ENCODE assay signal across 20 mouse cellular contexts in the genomic region with DNA sequence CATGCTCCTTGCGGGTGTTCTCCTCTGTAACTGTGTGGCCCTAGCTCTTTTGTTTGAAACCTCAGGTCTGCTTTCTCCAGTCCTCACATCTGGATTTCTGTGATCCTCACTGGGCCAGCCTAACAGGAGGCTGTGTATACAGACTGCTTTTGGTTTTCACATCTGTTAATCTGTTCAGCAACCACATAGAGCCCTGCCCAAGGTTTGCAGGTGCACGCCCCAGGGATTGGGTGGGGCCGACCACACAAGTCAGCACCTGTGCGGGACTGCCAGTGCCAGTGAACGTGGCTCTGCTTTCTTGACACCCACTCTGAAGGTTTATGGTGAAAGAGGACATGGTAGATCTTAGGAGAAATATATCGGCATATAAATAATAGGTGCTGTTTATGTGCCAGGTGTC. TPM values are rescaled to one million over a fixed set of nuclear protein-coding genes. Genes with fewer than 3 reads are reported as not detected.
DNase-seq lines count a peak whose midpoint lies in the region; ATAC-seq and TF ChIP-seq lines count a peak whose summit lies in the region.
"Had no signal": no experiment of that assay in that cellular context is flagged by ENCODE, and none has a peak within 500 bp of the region (broad histone marks: within the 10 kb centered on the region; RNA-seq: fewer than 3 reads in every experiment).

No protein-coding gene starts in this region.

- no peaks in the 10 kb centered on the region for H3K36me3 ChIP-seq in limb, embryonic 11.5 days (ENCODE audit: control insufficient read depth, insufficient read depth, low read length)
- no peaks in the 10 kb centered on the region for H3K36me3 ChIP-seq in limb, embryonic 10.5 days
- H3K36me3 ChIP-seq in limb, embryonic 13.5 days: no peaks in the 10 kb centered on the region
- no peaks in the 10 kb centered on the region for H3K36me3 ChIP-seq in thymus, adult 2 months (ENCODE audit: control insufficient read depth, insufficient read depth, low read length)
- H3K36me3 ChIP-seq: forebrain, embryonic 12.5 days; hindbrain, embryonic 15.5 days; midbrain, embryonic 15.5 days; neural tube, embryonic 13.5 days; stomach, embryonic 15.5 days had no signal

- H3K4me3 ChIP-seq in limb, embryonic 11.5 days (ENCODE audit: low read depth, low read length): no peak overlapping the region
- H3K4me3 ChIP-seq in limb, embryonic 10.5 days: no peak overlapping the region
- no peak overlapping the region for H3K4me3 ChIP-seq in limb, embryonic 13.5 days
- H3K4me3 ChIP-seq in thymus, adult 2 months (ENCODE audit: control insufficient read depth, insufficient read depth, low read length): no peak overlapping the region
- H3K4me3 ChIP-seq: forebrain, embryonic 12.5 days; hindbrain, embryonic 15.5 days; midbrain, embryonic 15.5 days; neural tube, embryonic 13.5 days; stomach, embryonic 15.5 days had no signal

- peak; percentile 32 for DNase-seq in limb, embryonic 11.5 days (ENCODE audit: low spot score)
- no peak for DNase-seq in limb, embryonic 10.5 days (ENCODE audit: low spot score)
- DNase-seq in thymus, adult 2 months: peak; percentile 44
- peak; percentile 59 for DNase-seq in thymus, postnatal 4 days
- no peak for DNase-seq in right cerebral cortex, postnatal 14 days
- DNase-seq: adrenal gland, postnatal 10 days; cerebellum, adult 8-10 months; gastrocnemius, postnatal 36 days; kidney, postnatal 36 days; lung, postnatal 4 days; right cerebral cortex, postnatal 4 days had no signal

- ATAC-seq in limb, embryonic 11.5 days (ENCODE audit: insufficient number of reproducible peaks, low FRiP score, low TSS enrichment, low read depth): peak; percentile 73
- peak; percentile 79; the same call in 1 of the 2 replicates for ATAC-seq in limb, embryonic 13.5 days (ENCODE audit: low FRiP score, low read depth)
- ATAC-seq in inflammation-experienced regulatory T-cells, adult 6 months: no peak
- ATAC-seq: activated CD4-positive, CD25-positive, alpha-beta regulatory T cell, adult 4 months; intestine, postnatal 0 days; midbrain, embryonic 15.5 days had no signal

- peaks cover 2% of the 10 kb centered on the region; the same call in 1 of the 2 replicates for H3K4me1 ChIP-seq in limb, embryonic 11.5 days (ENCODE audit: control insufficient read depth, insufficient read depth, low read length)
- peaks cover 17% of the 10 kb centered on the region for H3K4me1 ChIP-seq in limb, embryonic 10.5 days
- peaks cover 26% of the 10 kb centered on the region for H3K4me1 ChIP-seq in limb, embryonic 13.5 days
- H3K4me1 ChIP-seq in thymus, adult 2 months (replicated peaks; ENCODE audit: control insufficient read depth, insufficient read depth, low read length): peaks cover 4% of the 10 kb centered on the region
- H3K4me1 ChIP-seq: forebrain, embryonic 12.5 days; hindbrain, embryonic 15.5 days; midbrain, embryonic 15.5 days; neural tube, embryonic 13.5 days; stomach, embryonic 15.5 days had no signal

- H3K27ac ChIP-seq in limb, embryonic 11.5 days (replicated peaks; ENCODE audit: low read depth, low read length): no peak overlapping the region
- no peak overlapping the region for H3K27ac ChIP-seq in limb, embryonic 10.5 days
- H3K27ac ChIP-seq in limb, embryonic 13.5 days: no peak overlapping the region
- H3K27ac ChIP-seq in thymus, adult 2 months (ENCODE audit: control insufficient read depth, insufficient read depth, low read length): no peak overlapping the region
- H3K27ac ChIP-seq: forebrain, embryonic 12.5 days; hindbrain, embryonic 15.5 days; midbrain, embryonic 15.5 days; neural tube, embryonic 13.5 days; stomach, embryonic 15.5 days had no signal

- no peaks in the 10 kb centered on the region for H3K27me3 ChIP-seq in limb, embryonic 11.5 days (ENCODE audit: control insufficient read depth, insufficient read depth, low read length)
- H3K27me3 ChIP-seq in limb, embryonic 10.5 days (ENCODE audit: low read depth, poor library complexity, severe bottlenecking): no peaks in the 10 kb centered on the region
- H3K27me3 ChIP-seq in limb, embryonic 13.5 days: no peaks in the 10 kb centered on the region
- H3K27me3 ChIP-seq in thymus, adult 2 months (ENCODE audit: control insufficient read depth, insufficient read depth, low read length): no peaks in the 10 kb centered on the region
- H3K27me3 ChIP-seq: forebrain, embryonic 12.5 days; hindbrain, embryonic 15.5 days; midbrain, embryonic 15.5 days; neural tube, embryonic 13.5 days; stomach, embryonic 15.5 days had no signal

- WGBS in limb, embryonic 11.5 days: 78% methylated on average over 6 of the region's 6 CpGs
- 85% methylated on average over 6 of the region's 6 CpGs for WGBS in limb, embryonic 10.5 days
- 48% methylated on average over 6 of the region's 6 CpGs for WGBS in limb, embryonic 13.5 days
- WGBS in thymus, adult 2 months: 15% methylated on average over 6 of the region's 6 CpGs

- no peak overlapping the region for H3K9ac ChIP-seq in limb, embryonic 11.5 days (ENCODE audit: low read length)
- H3K9ac ChIP-seq in limb, embryonic 13.5 days: no peak overlapping the region
- H3K9ac ChIP-seq: forebrain, embryonic 12.5 days; hindbrain, embryonic 15.5 days; midbrain, embryonic 15.5 days; neural tube, embryonic 13.5 days; stomach, embryonic 15.5 days had no signal

- no peak for TF ChIP-seq CTCF in thymus, adult 2 months (IDR thresholded peaks at IDR 0.05; ENCODE audit: borderline replicate concordance, control insufficient read depth, extremely low read depth, insufficient read depth, low read length, poor library complexity)

- no peaks in the 10 kb centered on the region for H3K9me3 ChIP-seq in limb, embryonic 11.5 days (ENCODE audit: control insufficient read depth, low read length)
- H3K9me3 ChIP-seq in limb, embryonic 10.5 days (replicated peaks): no peaks in the 10 kb centered on the region
- H3K9me3 ChIP-seq in limb, embryonic 13.5 days: no peaks in the 10 kb centered on the region
- H3K9me3 ChIP-seq: forebrain, embryonic 12.5 days; hindbrain, embryonic 15.5 days; midbrain, embryonic 15.5 days; neural tube, embryonic 13.5 days; stomach, embryonic 15.5 days had no signal

- H3K4me2 ChIP-seq in limb, embryonic 11.5 days (ENCODE audit: low read depth, severe bottlenecking): no peak overlapping the region
- H3K4me2 ChIP-seq in limb, embryonic 13.5 days (replicated peaks): no peak overlapping the region
- H3K4me2 ChIP-seq: forebrain, embryonic 12.5 days; hindbrain, embryonic 15.5 days; midbrain, embryonic 15.5 days; neural tube, embryonic 13.5 days; stomach, embryonic 15.5 days had no signal

- TF ChIP-seq POLR2A in thymus, adult 2 months (IDR thresholded peaks at IDR 0.05; ENCODE audit: control insufficient read depth, extremely low read depth, insufficient read depth, low read length, poor library complexity): no peak

RNA-seq across cellular contexts. Expression of a gene that starts 18.6 kb away (rescaled TPM):
- 7.6 and 9.6 TPM in 2 replicates for polyA plus RNA-seq in limb, embryonic 11.5 days (2014; fragmentation: Nextera tagmentation; extraction: Ambion mirVana)
- 12.5 and 13.9 TPM in 2 replicates for polyA plus RNA-seq in limb, embryonic 10.5 days (2016; fragmentation: Nextera tagmentation; extraction: Ambion mirVana)
- polyA plus RNA-seq in limb, embryonic 13.5 days (2015; fragmentation: Nextera tagmentation; extraction: Ambion mirVana): 10.5 and 12.8 TPM in 2 replicates
- polyA plus RNA-seq in thymus, adult 2 months (2012; rRNA removed): 5.9 and 6.8 TPM in 2 replicates
- polyA plus RNA-seq in inflammation-experienced regulatory T-cells, adult 6 months (2017; shearing (Covaris generic)): 10 to 100 TPM; 11.4 to 15.1 (median 13.6) TPM

RNA-seq across cellular contexts. Expression of a gene that starts 56.9 kb away (rescaled TPM):
- 37.6 and 39.5 TPM in 2 replicates for polyA plus RNA-seq in limb, embryonic 11.5 days (2014; fragmentation: Nextera tagmentation; extraction: Ambion mirVana)
- polyA plus RNA-seq in limb, embryonic 10.5 days (2016; fragmentation: Nextera tagmentation; extraction: Ambion mirVana): 24.6 and 34.7 TPM in 2 replicates
- polyA plus RNA-seq in limb, embryonic 13.5 days (2015; fragmentation: Nextera tagmentation; extraction: Ambion mirVana): 51.2 and 53.2 TPM in 2 replicates
- polyA plus RNA-seq in thymus, adult 2 months (2012; rRNA removed): 23.4 and 24.3 TPM in 2 replicates
- polyA plus RNA-seq in inflammation-experienced regulatory T-cells, adult 6 months (2017; shearing (Covaris generic)): 100 to 1,000 TPM in 1 of 3 experiments, 10 to 100 TPM in 2; 67.1 to 107 (median 73.4) TPM

Comparison
In these comparisons a context has a peak if more than half of its experiments do, and no peak if none do; other contexts are left out.
1. DNase-seq: peak in limb, embryonic 11.5 days (single experiment), thymus, adult 2 months (single experiment) and thymus, postnatal 4 days (single experiment); none in limb, embryonic 10.5 days (single experiment) and right cerebral cortex, postnatal 14 days (single experiment).